Mouse (Mus musculus) left cerebral cortex, adult 11 months (tissue): ENCODE measurements around the gene Jkamp.
"Not testable (repeated sequence)": the region's sequence is repeated elsewhere in the genome, so short reads cannot be mapped to it uniquely, and the experiment has no call there.

ENCODE experiments used
- DNase-seq: peaks from one replicate; pipeline ENCODE4 v3.0.0; 2022; ENCODE audit warnings: low spot score

The Jkamp gene

GRCm38 (mm10) chr12:72085329-72086165 lies at the start of gene Jkamp, which contains the start of gene L3hypdh:
Gene Jkamp, plus strand, starts transcription at chr12:72085589.
Gene L3hypdh, minus strand, starts transcription at chr12:72085439.
- peak; percentile 99 for DNase-seq

GRCm38 (mm10) chr12:72036097-72036661 lies 49.2 kb upstream of the Jkamp start:
- DNase-seq: no peak

GRCm38 (mm10) chr12:72037049-72037448 lies 48.3 kb upstream of the Jkamp start:
- no peak for DNase-seq

- DNase-seq: no peak
These were observed 46.5 kb upstream of the Jkamp start for GRCm38 (mm10) chr12:72038866-72039265.

- DNase-seq: no peak
These were observed 45.9 kb upstream of the Jkamp start for GRCm38 (mm10) chr12:72039501-72039900.

GRCm38 (mm10) chr12:72041238-72041637 lies 44.2 kb upstream of the Jkamp start:
- no peak for DNase-seq

- DNase-seq: no peak
These were observed 37.9 kb upstream of the Jkamp start for GRCm38 (mm10) chr12:72047513-72047912.

GRCm38 (mm10) chr12:72050156-72050555 lies 35.2 kb upstream of the Jkamp start:
- DNase-seq: not testable (repeated sequence)

- no peak for DNase-seq
These were observed 34.6 kb upstream of the Jkamp start for GRCm38 (mm10) chr12:72050821-72051220.

GRCm38 (mm10) chr12:72052571-72052970 lies 32.8 kb upstream of the Jkamp start:
- DNase-seq: no peak

- DNase-seq: no peak
These were observed 32.1 kb upstream of the Jkamp start for GRCm38 (mm10) chr12:72053303-72053702.

- no peak for DNase-seq
These were observed 31.5 kb upstream of the Jkamp start for GRCm38 (mm10) chr12:72053851-72054250.

GRCm38 (mm10) chr12:72057780-72058179 lies 27.6 kb upstream of the Jkamp start:
- no peak for DNase-seq

GRCm38 (mm10) chr12:72069626-72070326 lies 15.6 kb upstream of the Jkamp start:
- no peak for DNase-seq

- DNase-seq: peak; percentile 78
These were observed 14.8 kb upstream of the Jkamp start, which contains the start of gene Gpr135 for GRCm38 (mm10) chr12:72070327-72071269. Gene Gpr135, minus strand, starts transcription at chr12:72071125.

GRCm38 (mm10) chr12:72078248-72078647 lies 7.1 kb upstream of the Jkamp start:
- no peak for DNase-seq

GRCm38 (mm10) chr12:72081961-72082360 lies 3.4 kb upstream of the Jkamp start:
- DNase-seq: no peak

- no peak for DNase-seq
These were observed 3.0 kb upstream of the Jkamp start for GRCm38 (mm10) chr12:72082370-72082769.

- no peak for DNase-seq
These were observed 2.1 kb upstream of the Jkamp start for GRCm38 (mm10) chr12:72083265-72083664.

GRCm38 (mm10) chr12:72084261-72085023 lies 947 bp upstream of the Jkamp start:
- DNase-seq: peak; percentile 16

GRCm38 (mm10) chr12:72085024-72085328 lies 413 bp upstream of the Jkamp start:
- DNase-seq: no peak
